Mouse (Mus musculus) MEL (cell line): ENCODE data around the gene 1700001C19Rik. TPM values are rescaled to one million over a fixed set of nuclear protein-coding genes. Genes with fewer than 3 reads are reported as not detected.

Source experiments
- DNase-seq: peaks from one replicate; pipeline ENCODE4 v3.0.0; 2011; ENCODE audit warnings: low read depth, low spot score
- H3K27ac ChIP-seq: 2 replicates; pipeline ENCODE4 v1.5.1; 2012; ENCODE audit warnings: low read depth, mild to moderate bottlenecking, control low read depth, low read length, moderate library complexity; ENCODE audit not compliant: control insufficient read depth
- H3K27me3 ChIP-seq, 2 experiments: fragments of 150-350 bp in 1 of 2; sonication (generic) in 1 of 2; 2 replicates each; pipeline ENCODE4 v1.6.1; 2012; ENCODE audit warnings: low read length in 2 of 2, mild to moderate bottlenecking in 2 of 2, improper control_type of control experiment in 1 of 2, moderate library complexity in 1 of 2; ENCODE audit not compliant: insufficient read depth in 2 of 2, control insufficient read depth in 1 of 2
- H3K36me3 ChIP-seq, 2 experiments: 2 replicates each; pipeline ENCODE4 v1.6.1; 2012 to 2014; ENCODE audit warnings: low read length in 2 of 2, improper control_type of control experiment in 1 of 2, inconsistent platforms in 1 of 2, mild to moderate bottlenecking in 1 of 2; ENCODE audit not compliant: insufficient read depth in 2 of 2, control insufficient read depth in 1 of 2
- H3K4me1 ChIP-seq, 2 experiments: fragments of 150-350 bp in 1 of 2; sonication (generic) in 1 of 2; 2 replicates each; pipeline ENCODE4 v1.6.1; 2012; ENCODE audit warnings: low read length in 2 of 2, improper control_type of control experiment in 1 of 2, mild to moderate bottlenecking in 1 of 2; ENCODE audit not compliant: insufficient read depth in 2 of 2, control insufficient read depth in 1 of 2
- H3K4me3 ChIP-seq, 2 experiments: fragments of 150-350 bp in 1 of 2; sonication (generic) in 1 of 2; 2 replicates each; pipeline ENCODE4 v1.5.1; 2012; ENCODE audit warnings: low read depth in 2 of 2, low read length in 2 of 2, mild to moderate bottlenecking in 2 of 2, moderate library complexity in 2 of 2, control low read depth in 1 of 2, improper control_type of control experiment in 1 of 2; ENCODE audit not compliant: control insufficient read depth in 1 of 2, insufficient read depth in 1 of 2
- H3K79me2 ChIP-seq: 2 replicates; pipeline ENCODE4 v1.6.1; 2012; ENCODE audit warnings: mild to moderate bottlenecking, low read length, moderate library complexity; ENCODE audit not compliant: control insufficient read depth, poor library complexity, insufficient read depth
- H3K9ac ChIP-seq: 2 replicates; pipeline ENCODE4 v1.6.1; 2012; ENCODE audit warnings: low read depth, mild to moderate bottlenecking, control low read depth, low read length, moderate library complexity; ENCODE audit not compliant: control insufficient read depth, poor library complexity, severe bottlenecking
- H3K9me3 ChIP-seq: fragments of 150-350 bp; sonication (generic); replicated peaks from 2 replicates; pipeline ENCODE4 v1.6.1; 2012; ENCODE audit warnings: mild to moderate bottlenecking, low read length, improper control_type of control experiment, moderate library complexity; ENCODE audit not compliant: insufficient read depth
- CTCF ChIP-seq, 3 experiments: IDR thresholded peaks in 2 of 3; conservative IDR thresholded peaks in 1 of 3; 2 replicates each; pipeline ENCODE4 v1.5.1; 2011 to 2012; ENCODE audit warnings: low read length in 3 of 3, low read depth in 2 of 3, mild to moderate bottlenecking in 2 of 3, improper control_type of control experiment in 1 of 3, inconsistent platforms in 1 of 3, mixed read lengths in 1 of 3, moderate library complexity in 1 of 3; ENCODE audit not compliant: control insufficient read depth in 1 of 3, insufficient read depth in 1 of 3, poor library complexity in 1 of 3, severe bottlenecking in 1 of 3
- E2F4 ChIP-seq: IDR thresholded peaks from 2 replicates; pipeline ENCODE4 v1.6.1; 2011; ENCODE audit warnings: low read depth, low read length, improper control_type of control experiment, borderline replicate concordance
- EP300 ChIP-seq, 2 experiments: IDR thresholded peaks; 2 replicates each; pipeline ENCODE4 v1.6.1; 2011; ENCODE audit warnings: improper control_type of control experiment in 2 of 2, low read length in 2 of 2, low read depth in 1 of 2, mild to moderate bottlenecking in 1 of 2
- ETS1 ChIP-seq: IDR thresholded peaks from 2 replicates; pipeline ENCODE4 v1.6.1; 2012; ENCODE audit warnings: low read depth, mild to moderate bottlenecking, inconsistent platforms, low read length, improper control_type of control experiment, moderate library complexity
- GABPA ChIP-seq: IDR thresholded peaks from 2 replicates; pipeline ENCODE4 v1.6.1; 2012; ENCODE audit warnings: low read depth, mild to moderate bottlenecking, inconsistent platforms, low read length, improper control_type of control experiment, moderate library complexity
- MAFK ChIP-seq: IDR thresholded peaks from 2 replicates; pipeline ENCODE4 v1.6.1; 2011; ENCODE audit warnings: low read depth, mild to moderate bottlenecking, low read length, improper control_type of control experiment, borderline replicate concordance
- MAX ChIP-seq: IDR thresholded peaks from 2 replicates; pipeline ENCODE4 v1.6.1; 2011; ENCODE audit warnings: low read length, improper control_type of control experiment
- MYC ChIP-seq: IDR thresholded peaks from 2 replicates; pipeline ENCODE4 v1.6.1; 2011; ENCODE audit warnings: low read depth, mild to moderate bottlenecking, low read length, improper control_type of control experiment, moderate library complexity
- NELFE ChIP-seq: IDR thresholded peaks from 2 replicates; pipeline ENCODE4 v1.6.1; 2011; ENCODE audit warnings: low read depth, low read length, improper control_type of control experiment
- POLR2AphosphoS2 ChIP-seq: IDR thresholded peaks from 2 replicates; pipeline ENCODE4 v1.6.1; 2011; ENCODE audit warnings: low read length, improper control_type of control experiment
- POLR2AphosphoS5 ChIP-seq: IDR thresholded peaks from 2 replicates; pipeline ENCODE4 v1.6.1; 2012; ENCODE audit warnings: low read depth, borderline replicate concordance, mild to moderate bottlenecking, inconsistent platforms, low read length, moderate library complexity, mixed read lengths
- RAD21 ChIP-seq: IDR thresholded peaks from 2 replicates; pipeline ENCODE4 v1.6.1; 2011; ENCODE audit warnings: mild to moderate bottlenecking, low read depth, low read length, improper control_type of control experiment
- RCOR1 ChIP-seq: IDR thresholded peaks from 2 replicates; pipeline ENCODE4 v1.6.1; 2012; ENCODE audit warnings: low read depth, mild to moderate bottlenecking, inconsistent platforms, low read length, improper control_type of control experiment
- SMC3 ChIP-seq: IDR thresholded peaks from 2 replicates; pipeline ENCODE4 v1.6.1; 2011; ENCODE audit warnings: low read depth, low read length, improper control_type of control experiment
- USF2 ChIP-seq, 2 experiments: IDR thresholded peaks; 2 replicates each; pipeline ENCODE4 v1.6.1; 2011 to 2012; ENCODE audit warnings: improper control_type of control experiment in 2 of 2, low read length in 2 of 2, borderline replicate concordance in 1 of 2, inconsistent platforms in 1 of 2, low read depth in 1 of 2, mild to moderate bottlenecking in 1 of 2; ENCODE audit not compliant: insufficient read depth in 1 of 2
- ZKSCAN1 ChIP-seq: IDR thresholded peaks from 2 replicates; pipeline ENCODE4 v1.6.1; 2012; ENCODE audit warnings: low read depth, mild to moderate bottlenecking, inconsistent platforms, low read length, improper control_type of control experiment, moderate library complexity
- polyA plus RNA-seq, 2 experiments: library from polyadenylated mRNA; stranded (reverse) in 1 of 2; unstranded in 1 of 2; fragments of >175 nt in 1 of 2; fragments of >200 nt in 1 of 2; gene quantifications; 2 replicates each; pipeline versions ENCODE4 v1.2.1 to v1.2.4; 2012; ENCODE audit warnings: low replicate concordance in 2 of 2, low read depth in 1 of 2; ENCODE audit not compliant: insufficient read length in 2 of 2, insufficient read depth in 1 of 2, missing spikeins in 1 of 2
- total RNA-seq: library from RNA; depleted of rRNA; stranded (reverse); fragments of 300-350 nt; gene quantifications from 2 replicates; pipeline ENCODE4 v1.2.3, GENCODE M21; 2012

The 1700001C19Rik gene
- total and polyA plus RNA-seq, 3 experiments: not detected

DNA sequence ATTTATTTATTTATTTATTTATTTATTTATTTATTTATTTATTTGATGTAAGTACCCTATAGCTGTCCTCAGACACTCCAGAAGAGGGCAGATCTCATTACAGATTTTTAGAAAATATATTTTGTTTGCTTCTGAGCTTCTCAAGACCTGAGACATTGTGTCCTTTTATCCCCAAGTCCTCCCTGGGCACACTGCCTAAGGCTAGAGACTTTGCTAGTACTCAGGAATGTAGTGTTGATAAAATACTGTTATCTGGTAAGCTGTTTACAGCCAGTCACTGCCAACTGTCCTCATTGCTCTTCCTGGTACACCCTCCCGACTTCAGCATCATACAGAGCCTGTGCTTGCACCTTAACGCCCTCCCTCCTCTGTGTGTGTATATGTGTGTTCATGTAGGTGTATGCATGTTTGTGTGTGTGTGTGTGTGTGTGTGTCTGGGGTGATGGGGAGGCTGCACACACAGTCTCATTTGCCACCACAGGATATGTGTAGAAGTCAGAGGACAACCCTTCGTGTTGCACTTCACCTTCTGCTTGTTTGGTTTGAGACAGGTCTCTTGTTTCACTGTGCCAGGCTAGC, 22.3 kb upstream of the 1700001C19Rik start:
- DNase-seq: peak; percentile 28
- peaks cover 3 to 12% of the 10 kb centered on the region in 2 experiments for H3K4me1 ChIP-seq
- peaks cover 0 to 1% of the 10 kb centered on the region in 2 experiments; a peak in 2 of 4 replicates for H3K27me3 ChIP-seq
- no peaks in the 10 kb centered on the region for H3K9me3 ChIP-seq
- TF ChIP-seq ZKSCAN1 (no peak), SMC3 (no peak), ETS1 (no peak), USF2 (IDR thresholded peaks at IDR 0.05; ENCODE audit: borderline replicate concordance in 1 of 2, insufficient read depth in 1 of 2, low read depth in 1 of 2, low read length in 2 of 2) (no peak), NELFE (no peak), EP300 (IDR thresholded peaks at IDR 0.05; ENCODE audit: low read depth in 1 of 2, low read length in 2 of 2) (no peak), MAX (no peak), POLR2AphosphoS5 (no peak), MYC (no peak), MAFK (no peak), E2F4 (no peak), GABPA (no peak)
- no peak overlapping the region for H3K27ac ChIP-seq
- no peak overlapping the region for H3K9ac ChIP-seq
- H3K36me3 ChIP-seq: peaks cover 0 to under 1% of the 10 kb centered on the region in 2 experiments; a peak in 1 of 4 replicates
- H3K4me3 ChIP-seq: no peak overlapping the region
- H3K79me2 ChIP-seq: no peaks in the 10 kb centered on the region

DNA sequence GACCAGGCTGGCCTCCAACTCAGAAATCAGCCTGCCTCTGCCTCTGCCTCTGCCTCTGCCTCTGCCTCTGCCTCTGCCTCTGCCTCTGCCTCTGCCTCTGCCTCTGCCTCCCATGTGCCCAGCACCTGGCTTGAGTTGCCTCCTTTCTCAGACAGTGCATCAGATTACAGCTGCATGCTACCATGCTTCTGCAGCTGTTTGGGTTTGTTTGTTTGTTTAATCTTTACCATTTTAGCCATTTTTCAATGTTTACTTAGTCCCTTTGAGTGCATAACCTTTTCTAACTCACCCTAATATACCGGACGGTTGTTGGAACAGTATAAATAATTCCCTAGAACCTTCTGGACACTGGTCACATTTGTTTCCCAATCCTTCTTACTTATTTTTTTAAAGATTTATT, 21.8 kb upstream of the 1700001C19Rik start:
- Histone ChIP-seq H3K27me3 (peaks cover 0 to 1% of the 10 kb centered on the region in 2 experiments; a peak in 2 of 4 replicates), H3K9me3 (no peaks in the 10 kb centered on the region), H3K4me1 (peaks cover 6 to 17% of the 10 kb centered on the region in 2 experiments), H3K9ac (no peak overlapping the region), H3K79me2 (no peaks in the 10 kb centered on the region), H3K36me3 (peaks cover 0 to 4% of the 10 kb centered on the region in 2 experiments; a peak in 1 of 4 replicates), H3K27ac (no peak overlapping the region), H3K4me3 (no peak overlapping the region)
- no peak for DNase-seq
- TF ChIP-seq E2F4 (no peak), RCOR1 (no peak), CTCF (IDR thresholded peaks at IDR 0.05 in 2 of 3, conservative IDR thresholded peaks at IDR 0.05 in 1 of 3; ENCODE audit: control insufficient read depth in 1 of 3, insufficient read depth in 1 of 3, low read depth in 2 of 3, low read length in 3 of 3, poor library complexity in 1 of 3, severe bottlenecking in 1 of 3) (no peak), MAFK (no peak), POLR2AphosphoS2 (no peak), USF2 (IDR thresholded peaks at IDR 0.05; ENCODE audit: borderline replicate concordance in 1 of 2, insufficient read depth in 1 of 2, low read depth in 1 of 2, low read length in 2 of 2) (no peak), RAD21 (no peak), NELFE (no peak)
